Mouse (Mus musculus) testis, adult 2 months (tissue): ENCODE measurements around the gene Auts2.

Experiments
- CTCF ChIP-seq: fragments of 200-500 bp; IDR thresholded peaks from 2 replicates; pipeline ENCODE4 v1.5.1; 2012; ENCODE audit warnings: low read depth, mild to moderate bottlenecking, inconsistent platforms, low read length, moderate library complexity; ENCODE audit not compliant: control insufficient read depth, insufficient read depth, insufficient replicate concordance
- POLR2A ChIP-seq: fragments of 200-500 bp; IDR thresholded peaks from 2 replicates; pipeline ENCODE4 v1.6.1; 2012; ENCODE audit warnings: low read depth, mild to moderate bottlenecking, inconsistent platforms, low read length, moderate library complexity; ENCODE audit not compliant: control insufficient read depth

GRCm38 (mm10) chr5:132425792-132426309 lies 117.3 kb downstream of the Auts2 start:
- TF ChIP-seq CTCF: no peak
- no peak for TF ChIP-seq POLR2A
